Mouse (Mus musculus) hindbrain, embryonic 12.5 days (tissue): ENCODE measurements at regions not wholly inside any gene's neighbourhood (a gene's known extent, or its start where the extent isn't known, plus 50 kb on each side); places are given as distances from the start of the nearest gene placed in this dataset.

Source experiments
- ATAC-seq: fragments of 200-750 bp; cut with Nextera tagmentation; 2 replicates; pipeline ENCODE4 v1.8.0; 2017; ENCODE audit warnings: moderate TSS enrichment; ENCODE audit not compliant: low FRiP score
- H3K27ac ChIP-seq: fragments of 300-500 bp; sonication (generic); 2 replicates; pipeline ENCODE4 v1.5.1; 2016; ENCODE audit warnings: mild to moderate bottlenecking
- H3K27me3 ChIP-seq: fragments of 300-500 bp; sonication (generic); 2 replicates; pipeline ENCODE4 v1.6.1; 2016; ENCODE audit warnings: mild to moderate bottlenecking
- H3K36me3 ChIP-seq: fragments of 300-500 bp; sonication (generic); 2 replicates; pipeline ENCODE4 v1.6.1; 2016; ENCODE audit warnings: mild to moderate bottlenecking
- H3K4me1 ChIP-seq: fragments of 300-500 bp; sonication (generic); 2 replicates; pipeline ENCODE4 v1.6.1; 2016
- H3K4me2 ChIP-seq: fragments of 300-500 bp; sonication (generic); replicated peaks from 2 replicates; pipeline ENCODE4 v1.6.1; 2016; ENCODE audit warnings: mild to moderate bottlenecking
- H3K4me3 ChIP-seq: fragments of 300-500 bp; sonication (generic); 2 replicates; pipeline ENCODE4 v1.5.1; 2016; ENCODE audit warnings: mild to moderate bottlenecking
- H3K9ac ChIP-seq: fragments of 300-500 bp; sonication (generic); 2 replicates; pipeline ENCODE4 v1.6.1; 2016; ENCODE audit warnings: mild to moderate bottlenecking, moderate library complexity
- H3K9me3 ChIP-seq: fragments of 300-500 bp; sonication (generic); replicated peaks from 2 replicates; pipeline ENCODE4 v1.6.1; 2016; ENCODE audit warnings: mild to moderate bottlenecking
- WGBS: fragments of 180-500 bp; shearing (Covaris S2); methylation state at CpG from one replicate; pipeline ENCODE4 v1.1.7; 2016; 5-methylcytosine and 5-hydroxymethylcytosine counted together

GRCm38 (mm10) chr3:132425819-132426671 is 203.6 kb upstream of the Gimd1 start:
- Histone ChIP-seq H3K9ac (no peak overlapping the region), H3K4me2 (no peak overlapping the region), H3K4me3 (no peak overlapping the region), H3K27me3 (no peaks in the 10 kb centered on the region), H3K36me3 (no peaks in the 10 kb centered on the region), H3K9me3 (no peaks in the 10 kb centered on the region), H3K4me1 (no peaks in the 10 kb centered on the region), H3K27ac (no peak overlapping the region)
- ATAC-seq, result no peak
- WGBS, result 63% methylated on average over 11 of the region's 11 CpGs

GRCm38 (mm10) chr3:132427244-132427643 is 202.4 kb upstream of the Gimd1 start:
- no peaks in the 10 kb centered on the region for H3K4me1 ChIP-seq
- no peak for ATAC-seq
- no peaks in the 10 kb centered on the region for H3K27me3 ChIP-seq
- WGBS, result 63% methylated on average over 9 of the region's 9 CpGs
- no peak overlapping the region for H3K9ac ChIP-seq
- H3K9me3 ChIP-seq, result no peaks in the 10 kb centered on the region
- no peak overlapping the region for H3K4me3 ChIP-seq
- H3K27ac ChIP-seq, result no peak overlapping the region
- no peaks in the 10 kb centered on the region for H3K36me3 ChIP-seq
- no peak overlapping the region for H3K4me2 ChIP-seq

- no peaks in the 10 kb centered on the region for H3K27me3 ChIP-seq
- no peak for ATAC-seq
- no peak overlapping the region for H3K27ac ChIP-seq
- 92% methylated on average over 17 of the region's 17 CpGs for WGBS
- no peak overlapping the region for H3K4me3 ChIP-seq
- no peaks in the 10 kb centered on the region for H3K9me3 ChIP-seq
- no peaks in the 10 kb centered on the region for H3K4me1 ChIP-seq
- H3K9ac ChIP-seq, result no peak overlapping the region
- H3K36me3 ChIP-seq, result no peaks in the 10 kb centered on the region
- no peak overlapping the region for H3K4me2 ChIP-seq
Measured at GRCm38 (mm10) chr3:132428148-132428547, 201.5 kb upstream of the Gimd1 start.

GRCm38 (mm10) chr3:132431805-132432204 is 197.8 kb upstream of the Gimd1 start:
- H3K9me3 ChIP-seq, result no peaks in the 10 kb centered on the region
- H3K4me1 ChIP-seq, result no peaks in the 10 kb centered on the region
- no peaks in the 10 kb centered on the region for H3K27me3 ChIP-seq
- no peak overlapping the region for H3K9ac ChIP-seq
- H3K27ac ChIP-seq, result no peak overlapping the region
- no peak overlapping the region for H3K4me2 ChIP-seq
- no peak overlapping the region for H3K4me3 ChIP-seq
- no peak for ATAC-seq
- H3K36me3 ChIP-seq, result no peaks in the 10 kb centered on the region

- H3K36me3 ChIP-seq, result no peaks in the 10 kb centered on the region
- H3K9ac ChIP-seq, result no peak overlapping the region
- H3K27ac ChIP-seq, result no peak overlapping the region
- no peaks in the 10 kb centered on the region for H3K9me3 ChIP-seq
- H3K4me1 ChIP-seq, result no peaks in the 10 kb centered on the region
- H3K27me3 ChIP-seq, result no peaks in the 10 kb centered on the region
- H3K4me2 ChIP-seq, result no peak overlapping the region
- no peak for ATAC-seq
- no peak overlapping the region for H3K4me3 ChIP-seq
- WGBS, result 93% methylated on average over 6 of the region's 6 CpGs
Measured at GRCm38 (mm10) chr3:132441226-132441625, 188.4 kb upstream of the Gimd1 start.

- ATAC-seq, result no peak
- H3K36me3 ChIP-seq, result no peaks in the 10 kb centered on the region
- no peak overlapping the region for H3K4me2 ChIP-seq
- 73% methylated on average over 4 of the region's 4 CpGs for WGBS
- no peak overlapping the region for H3K9ac ChIP-seq
- no peak overlapping the region for H3K4me3 ChIP-seq
- H3K27ac ChIP-seq, result no peak overlapping the region
- no peaks in the 10 kb centered on the region for H3K4me1 ChIP-seq
- no peaks in the 10 kb centered on the region for H3K27me3 ChIP-seq
- H3K9me3 ChIP-seq, result no peaks in the 10 kb centered on the region
Measured at GRCm38 (mm10) chr3:132453927-132454326, 175.7 kb upstream of the Gimd1 start.

- H3K4me1 ChIP-seq, result no peaks in the 10 kb centered on the region
- WGBS, result 76% methylated on average over 5 of the region's 5 CpGs
- no peaks in the 10 kb centered on the region for H3K36me3 ChIP-seq
- H3K9me3 ChIP-seq, result no peaks in the 10 kb centered on the region
- no peak overlapping the region for H3K4me3 ChIP-seq
- no peak overlapping the region for H3K9ac ChIP-seq
- no peak overlapping the region for H3K27ac ChIP-seq
- ATAC-seq, result no peak
- no peak overlapping the region for H3K4me2 ChIP-seq
- no peaks in the 10 kb centered on the region for H3K27me3 ChIP-seq
Measured at GRCm38 (mm10) chr3:132462348-132462959, 167.2 kb upstream of the Gimd1 start.

GRCm38 (mm10) chr3:132471070-132471469 is 158.6 kb upstream of the Gimd1 start:
- H3K27ac ChIP-seq, result no peak overlapping the region
- no peak overlapping the region for H3K4me2 ChIP-seq
- no peaks in the 10 kb centered on the region for H3K36me3 ChIP-seq
- H3K4me1 ChIP-seq, result no peaks in the 10 kb centered on the region
- no peaks in the 10 kb centered on the region for H3K9me3 ChIP-seq
- no peaks in the 10 kb centered on the region for H3K27me3 ChIP-seq
- H3K4me3 ChIP-seq, result no peak overlapping the region
- no peak for ATAC-seq
- 64% methylated on average over 4 of the region's 4 CpGs for WGBS
- H3K9ac ChIP-seq, result no peak overlapping the region

- no peak overlapping the region for H3K4me3 ChIP-seq
- H3K9ac ChIP-seq, result no peak overlapping the region
- no peaks in the 10 kb centered on the region for H3K36me3 ChIP-seq
- H3K4me1 ChIP-seq, result no peaks in the 10 kb centered on the region
- 90% methylated on average over 5 of the region's 5 CpGs for WGBS
- no peaks in the 10 kb centered on the region for H3K9me3 ChIP-seq
- no peak overlapping the region for H3K4me2 ChIP-seq
- ATAC-seq, result no peak
- H3K27me3 ChIP-seq, result no peaks in the 10 kb centered on the region
- no peak overlapping the region for H3K27ac ChIP-seq
Measured at GRCm38 (mm10) chr3:132477768-132478167, 151.9 kb upstream of the Gimd1 start.

GRCm38 (mm10) chr3:132479275-132479674 is 150.3 kb upstream of the Gimd1 start:
- no peak overlapping the region for H3K9ac ChIP-seq
- H3K36me3 ChIP-seq, result no peaks in the 10 kb centered on the region
- ATAC-seq, result no peak
- H3K4me3 ChIP-seq, result no peak overlapping the region
- H3K4me1 ChIP-seq, result no peaks in the 10 kb centered on the region
- no peaks in the 10 kb centered on the region for H3K27me3 ChIP-seq
- H3K27ac ChIP-seq, result no peak overlapping the region
- whole genome bisulfite sequencing, result 88% methylated on average over 2 of the region's 2 CpGs
- H3K9me3 ChIP-seq, result no peaks in the 10 kb centered on the region
- H3K4me2 ChIP-seq, result no peak overlapping the region

- no peak for ATAC-seq
- no peak overlapping the region for H3K4me2 ChIP-seq
- H3K27ac ChIP-seq, result no peak overlapping the region
- H3K9me3 ChIP-seq, result no peaks in the 10 kb centered on the region
- H3K4me1 ChIP-seq, result no peaks in the 10 kb centered on the region
- H3K9ac ChIP-seq, result no peak overlapping the region
- H3K27me3 ChIP-seq, result no peaks in the 10 kb centered on the region
- H3K36me3 ChIP-seq, result no peaks in the 10 kb centered on the region
- no peak overlapping the region for H3K4me3 ChIP-seq
- WGBS, result 91% methylated on average over 2 of the region's 2 CpGs
Measured at GRCm38 (mm10) chr3:132484814-132485213, 144.8 kb upstream of the Gimd1 start.

GRCm38 (mm10) chr3:132485553-132485952 is 144.1 kb upstream of the Gimd1 start:
- no peak overlapping the region for H3K4me3 ChIP-seq
- ATAC-seq, result no peak
- H3K27ac ChIP-seq, result no peak overlapping the region
- H3K27me3 ChIP-seq, result no peaks in the 10 kb centered on the region
- no peak overlapping the region for H3K4me2 ChIP-seq
- 91% methylated on average over 5 of the region's 5 CpGs for WGBS
- H3K9ac ChIP-seq, result no peak overlapping the region
- no peaks in the 10 kb centered on the region for H3K36me3 ChIP-seq
- H3K4me1 ChIP-seq, result no peaks in the 10 kb centered on the region
- H3K9me3 ChIP-seq, result no peaks in the 10 kb centered on the region

GRCm38 (mm10) chr3:132506095-132506494 is 123.5 kb upstream of the Gimd1 start:
- H3K9ac ChIP-seq, result no peak overlapping the region
- no peak overlapping the region for H3K4me3 ChIP-seq
- ATAC-seq, result peak; percentile 71
- H3K4me1 ChIP-seq, result 0 out of 2 replicates have a peak, but pooled peaks cover 4% of the 10 kb centered on the region
- H3K27me3 ChIP-seq, result no peaks in the 10 kb centered on the region
- H3K27ac ChIP-seq, result no peak overlapping the region
- 13% methylated on average over 4 of the region's 4 CpGs for WGBS
- no peaks in the 10 kb centered on the region for H3K36me3 ChIP-seq
- H3K9me3 ChIP-seq, result no peaks in the 10 kb centered on the region
- no peak overlapping the region for H3K4me2 ChIP-seq
